Mouse (Mus musculus) small intestine, adult 2 months (tissue): ENCODE data around the gene 2700049A03Rik.

Source experiments
- CTCF ChIP-seq: fragments of 200-500 bp; IDR thresholded peaks from 2 replicates; pipeline ENCODE4 v1.5.1; 2012; ENCODE audit warnings: low read depth, mild to moderate bottlenecking, control low read depth, inconsistent platforms, low read length, moderate library complexity, mixed read lengths; ENCODE audit not compliant: insufficient replicate concordance, insufficient read length; ENCODE audit errors: extremely low read depth
- POLR2A ChIP-seq: fragments of 200-500 bp; IDR thresholded peaks from 2 replicates; pipeline ENCODE4 v1.6.1; 2012; ENCODE audit warnings: low read depth, mild to moderate bottlenecking, control low read depth, inconsistent platforms, low read length, moderate library complexity

GRCm38 (mm10) chr12:71281201-71281768 lies 144.6 kb downstream of the 2700049A03Rik start:
- no peak for TF ChIP-seq CTCF
- TF ChIP-seq POLR2A, result no peak
